Comparison of ENCODE assay signal across 10 mouse cellular contexts in the genomic region with DNA sequence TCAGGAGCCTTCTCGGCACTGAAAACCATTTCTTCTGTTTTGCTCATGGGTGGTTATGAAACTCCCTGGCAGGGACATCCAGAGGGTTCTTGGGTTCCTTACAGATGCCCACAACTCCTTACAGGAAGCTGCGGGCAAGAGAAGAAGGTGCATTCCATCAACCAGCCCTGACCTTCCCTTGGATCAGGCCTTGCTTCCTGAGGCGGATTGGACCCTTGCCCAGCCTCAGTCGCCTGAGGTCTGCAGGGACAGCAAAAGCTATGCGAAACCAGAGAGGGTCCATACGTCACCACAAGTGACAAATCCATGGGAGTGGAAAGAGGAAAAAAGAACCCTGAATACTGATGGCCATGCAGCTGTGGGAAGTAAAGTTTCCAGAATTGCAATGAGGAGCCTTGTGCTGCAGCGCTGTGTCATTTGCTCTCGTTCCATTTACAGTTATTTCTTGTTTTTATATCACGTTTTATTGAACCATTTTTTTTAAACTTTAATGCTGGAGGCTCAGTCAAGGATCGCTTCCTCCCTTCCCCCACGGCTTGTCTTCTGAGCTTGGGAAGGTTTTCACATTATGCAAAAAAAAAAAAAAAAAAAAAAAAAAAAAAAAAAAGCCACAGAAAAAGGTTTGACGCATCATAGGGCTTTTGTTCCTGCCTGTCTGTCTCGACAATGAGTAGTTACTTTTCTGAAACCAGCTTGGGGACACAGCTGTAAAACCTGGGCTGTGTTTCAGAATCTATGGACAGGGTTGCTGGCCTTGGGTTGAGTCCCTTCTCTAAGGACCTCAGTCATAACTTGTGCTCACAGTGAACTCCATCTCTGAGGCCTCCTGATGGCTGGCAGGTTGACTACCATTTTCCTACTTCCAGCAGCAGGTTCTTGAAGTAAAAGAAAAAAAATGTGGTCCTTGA.
DNase-seq lines count a peak whose midpoint lies in the region; ATAC-seq lines count a peak whose summit lies in the region.
"Had no signal": no experiment of that assay in that cellular context is flagged by ENCODE, and none has a peak within 500 bp of the region (broad histone marks: within the 10 kb centered on the region; RNA-seq: fewer than 3 reads in every experiment).

No protein-coding gene starts in this region.

- no peak overlapping the region for H3K9ac ChIP-seq in heart, embryonic 12.5 days
- no peak overlapping the region for H3K9ac ChIP-seq in heart, embryonic 13.5 days
- H3K9ac ChIP-seq in kidney, embryonic 16.5 days (replicated peaks; ENCODE audit: low read length), result 0 out of 2 replicates have a peak overlapping the region, but pooled peaks have one; percentile 12
- H3K9ac ChIP-seq: stomach, embryonic 15.5 days had no signal

- peak; percentile 39; the same call in 1 of the 2 replicates for ATAC-seq in heart, embryonic 12.5 days (ENCODE audit: insufficient number of reproducible peaks, low FRiP score)
- ATAC-seq in heart, embryonic 13.5 days (ENCODE audit: extremely low read depth, insufficient number of reproducible peaks, low FRiP score, low TSS enrichment), result no peak
- ATAC-seq in kidney, embryonic 16.5 days (ENCODE audit: low FRiP score, low TSS enrichment), result peak; percentile 75
- no peak for ATAC-seq in erythroblast, adult 5-6 weeks (replicated peaks; ENCODE audit: low FRiP score, poor library complexity, severe bottlenecking)
- no peak for ATAC-seq in granulocyte monocyte progenitor cell, adult 5-6 weeks (replicated peaks; ENCODE audit: poor library complexity, severe bottlenecking)

- H3K36me3 ChIP-seq in heart, embryonic 12.5 days, result no peaks in the 10 kb centered on the region
- no peaks in the 10 kb centered on the region for H3K36me3 ChIP-seq in heart, embryonic 13.5 days
- no peaks in the 10 kb centered on the region for H3K36me3 ChIP-seq in kidney, embryonic 16.5 days (ENCODE audit: insufficient read depth, low read length)
- H3K36me3 ChIP-seq: G1E; stomach, embryonic 15.5 days had no signal

- H3K27me3 ChIP-seq in heart, embryonic 12.5 days (replicated peaks), result no peaks in the 10 kb centered on the region
- H3K27me3 ChIP-seq in heart, embryonic 13.5 days (replicated peaks), result no peaks in the 10 kb centered on the region
- H3K27me3 ChIP-seq in kidney, embryonic 16.5 days (ENCODE audit: insufficient read depth, low read length), result no peaks in the 10 kb centered on the region
- H3K27me3 ChIP-seq: stomach, embryonic 15.5 days had no signal

- H3K4me3 ChIP-seq in heart, embryonic 12.5 days, result no peak overlapping the region
- no peak overlapping the region for H3K4me3 ChIP-seq in heart, embryonic 13.5 days
- H3K4me3 ChIP-seq in kidney, embryonic 16.5 days (ENCODE audit: low read length), result no peak overlapping the region
- H3K4me3 ChIP-seq: stomach, embryonic 15.5 days had no signal

- peaks cover 4% of the 10 kb centered on the region; the same call in 1 of the 2 replicates for H3K9me3 ChIP-seq in heart, embryonic 12.5 days (replicated peaks)
- peaks cover 4% of the 10 kb centered on the region for H3K9me3 ChIP-seq in heart, embryonic 13.5 days
- peaks cover 5% of the 10 kb centered on the region for H3K9me3 ChIP-seq in kidney, embryonic 16.5 days (ENCODE audit: low read length)
- H3K9me3 ChIP-seq: stomach, embryonic 15.5 days had no signal

- 71% methylated on average over 13 of the region's 13 CpGs for WGBS in heart, embryonic 12.5 days
- 61% methylated on average over 13 of the region's 13 CpGs for WGBS in heart, embryonic 13.5 days
- 45% methylated on average over 13 of the region's 13 CpGs for WGBS in kidney, embryonic 16.5 days

- 0 out of 2 replicates have a peak overlapping the region, but pooled peaks have one; percentile 19 for H3K27ac ChIP-seq in heart, embryonic 12.5 days (ENCODE audit: poor library complexity, severe bottlenecking)
- H3K27ac ChIP-seq in heart, embryonic 13.5 days (replicated peaks), result peak overlapping the region; percentile 70
- H3K27ac ChIP-seq in kidney, embryonic 16.5 days (ENCODE audit: low read length), result peak overlapping the region; percentile 82
- H3K27ac ChIP-seq: stomach, embryonic 15.5 days had no signal

- peaks cover 27% of the 10 kb centered on the region for H3K4me1 ChIP-seq in heart, embryonic 12.5 days (replicated peaks)
- H3K4me1 ChIP-seq in heart, embryonic 13.5 days, result peaks cover 50% of the 10 kb centered on the region
- H3K4me1 ChIP-seq in kidney, embryonic 16.5 days (ENCODE audit: insufficient read depth, low read length), result peaks cover 30% of the 10 kb centered on the region

- DNase-seq in heart, adult 8-10 months (ENCODE audit: low spot score), result no peak
- DNase-seq in adrenal gland, adult 8-10 months, result peak; percentile 55
- DNase-seq in spleen, adult 18-20 months, result no peak

- H3K4me2 ChIP-seq in heart, embryonic 12.5 days, result no peak overlapping the region
- no peak overlapping the region for H3K4me2 ChIP-seq in heart, embryonic 13.5 days
- no peak overlapping the region for H3K4me2 ChIP-seq in kidney, embryonic 16.5 days (replicated peaks; ENCODE audit: low read depth, low read length)
- H3K4me2 ChIP-seq: stomach, embryonic 15.5 days had no signal

Comparison
In these comparisons a context has a peak if more than half of its experiments do, and no peak if none do; other contexts are left out.
1. ATAC-seq: peak in heart, embryonic 12.5 days (single experiment) and kidney, embryonic 16.5 days (single experiment); none in heart, embryonic 13.5 days (single experiment), erythroblast, adult 5-6 weeks (single experiment) and granulocyte monocyte progenitor cell, adult 5-6 weeks (single experiment).
2. H3K27ac ChIP-seq: peak in every context shown above with its lines; median percentile 82 in kidney, embryonic 16.5 days; 70 in heart, embryonic 13.5 days; 19 in heart, embryonic 12.5 days.